In the genomic region with DNA sequence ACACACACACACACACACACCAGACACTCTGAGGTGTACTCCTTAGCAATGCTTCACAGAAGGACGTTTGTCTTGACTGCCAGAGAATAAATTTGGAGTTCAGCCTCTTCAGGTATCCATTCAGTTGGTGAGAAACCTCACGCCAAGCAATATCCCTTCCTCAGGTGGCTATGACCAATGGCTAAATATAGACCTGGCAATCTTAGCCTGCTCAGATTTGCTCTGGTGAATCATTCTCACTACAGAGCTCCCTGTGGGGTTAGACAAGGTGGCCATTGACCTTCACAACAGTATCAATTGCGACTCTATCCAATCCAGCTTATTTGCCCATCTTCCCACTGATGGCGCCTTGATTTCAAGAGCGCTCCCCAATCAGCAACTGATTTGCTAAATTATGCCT, we compare ENCODE assay signal across 21 mouse cellular contexts.
DNase-seq lines count a peak whose midpoint lies in the region; ATAC-seq lines count a peak whose summit lies in the region.
"Had no signal": no experiment of that assay in that cellular context is flagged by ENCODE, and none has a peak within 500 bp of the region (broad histone marks: within the 10 kb centered on the region; RNA-seq: fewer than 3 reads in every experiment).

No protein-coding gene starts in this region.

- no peak overlapping the region for H3K27ac ChIP-seq in kidney, embryonic 15.5 days
- H3K27ac ChIP-seq: embryonic facial prominence, embryonic 13.5 days; embryonic facial prominence, embryonic 15.5 days; forebrain, embryonic 10.5 days; forebrain, embryonic 12.5 days had no signal

- H3K9me3 ChIP-seq in kidney, embryonic 15.5 days (replicated peaks), result no peaks in the 10 kb centered on the region
- H3K9me3 ChIP-seq: embryonic facial prominence, embryonic 13.5 days; embryonic facial prominence, embryonic 15.5 days; forebrain, embryonic 10.5 days; forebrain, embryonic 12.5 days had no signal

- peak; percentile 12 for DNase-seq in kidney, adult 18-20 months
- DNase-seq in kidney, adult 8-10 months, result peak; percentile 18 to 27
- no peak for DNase-seq in kidney, postnatal 4 days
- peak; percentile 15 to 23 for DNase-seq in kidney, postnatal 36 days
- no peak for DNase-seq in kidney, adult 11 months
- DNase-seq: adrenal gland, adult 2 months; adrenal gland, postnatal 10 days; adrenal gland, postnatal 25 days; cerebellum, adult 11 months; cerebellum, adult 18-20 months; cerebellum, adult 8-10 months; cerebellum, adult 9-11 months; cerebellum, postnatal 36 days; embryo, embryonic 11 days had no signal

- no peaks in the 10 kb centered on the region for H3K27me3 ChIP-seq in kidney, embryonic 15.5 days
- H3K27me3 ChIP-seq: embryonic facial prominence, embryonic 13.5 days; embryonic facial prominence, embryonic 15.5 days; forebrain, embryonic 12.5 days had no signal

- ATAC-seq in kidney, embryonic 15.5 days (replicated peaks; ENCODE audit: low FRiP score), result no peak
- ATAC-seq: forebrain, embryonic 14.5 days had no signal

- no peaks in the 10 kb centered on the region for H3K4me1 ChIP-seq in kidney, embryonic 15.5 days
- H3K4me1 ChIP-seq: embryonic facial prominence, embryonic 13.5 days; embryonic facial prominence, embryonic 15.5 days had no signal

- no peaks in the 10 kb centered on the region for H3K36me3 ChIP-seq in kidney, embryonic 15.5 days
- H3K36me3 ChIP-seq: embryonic facial prominence, embryonic 13.5 days; embryonic facial prominence, embryonic 15.5 days; forebrain, embryonic 10.5 days; forebrain, embryonic 12.5 days had no signal

- no peak overlapping the region for H3K9ac ChIP-seq in kidney, embryonic 15.5 days
- H3K9ac ChIP-seq: embryonic facial prominence, embryonic 13.5 days; embryonic facial prominence, embryonic 15.5 days; forebrain, embryonic 12.5 days had no signal

- no peak overlapping the region for H3K4me3 ChIP-seq in kidney, embryonic 15.5 days (replicated peaks)
- H3K4me3 ChIP-seq: embryonic facial prominence, embryonic 13.5 days; embryonic facial prominence, embryonic 15.5 days; erythroblast, embryonic 14.5 days; forebrain, embryonic 10.5 days; forebrain, embryonic 12.5 days had no signal

- no peak overlapping the region for H3K4me2 ChIP-seq in kidney, embryonic 15.5 days
- H3K4me2 ChIP-seq: embryonic facial prominence, embryonic 13.5 days; embryonic facial prominence, embryonic 15.5 days; forebrain, embryonic 12.5 days had no signal

- WGBS in kidney, embryonic 15.5 days, result 87% methylated on average over 5 of the region's 5 CpGs

Comparison
In these comparisons a context has a peak if more than half of its experiments do, and no peak if none do; other contexts are left out.
1. DNase-seq: peak in kidney, adult 18-20 months (single experiment), kidney, adult 8-10 months (2 of 2) and kidney, postnatal 36 days (2 of 2); none in kidney, postnatal 4 days (0 of 2) and kidney, adult 11 months (single experiment).